In genomic region chr2:167746344-167746743, GRCm38 (mm10) we compare ENCODE assay signal across 24 mouse cellular contexts. TPM values are rescaled to one million over a fixed set of nuclear protein-coding genes. Genes with fewer than 3 reads are reported as not detected.
DNase-seq lines count a peak whose midpoint lies in the region; ATAC-seq and TF ChIP-seq lines count a peak whose summit lies in the region.
"Had no signal": no experiment of that assay in that cellular context is flagged by ENCODE, and none has a peak within 500 bp of the region (broad histone marks: within the 10 kb centered on the region; RNA-seq: fewer than 3 reads in every experiment).

No protein-coding gene starts in this region.

- no peaks in the 10 kb centered on the region for H3K27me3 ChIP-seq in intestine, embryonic 14.5 days (replicated peaks; ENCODE audit: control insufficient read depth, insufficient read depth, low read length)
- H3K27me3 ChIP-seq in intestine, embryonic 16.5 days (replicated peaks; ENCODE audit: control insufficient read depth, insufficient read depth, low read length) = no peaks in the 10 kb centered on the region
- H3K27me3 ChIP-seq in CH12.LX (replicated peaks) (peaks cover 88% of the 10 kb centered on the region), MEL (ENCODE audit: control insufficient read depth in 1 of 2, insufficient read depth in 2 of 2, low read length in 2 of 2) (no peaks in the 10 kb centered on the region)
- no peaks in the 10 kb centered on the region for H3K27me3 ChIP-seq in limb, embryonic 10.5 days (ENCODE audit: low read depth, poor library complexity, severe bottlenecking)
- H3K27me3 ChIP-seq: midbrain, embryonic 12.5 days; neural tube, embryonic 13.5 days had no signal

- peaks cover 20% of the 10 kb centered on the region for H3K4me1 ChIP-seq in intestine, embryonic 14.5 days (replicated peaks; ENCODE audit: control insufficient read depth, insufficient read depth, low read length)
- peaks cover 44% of the 10 kb centered on the region for H3K4me1 ChIP-seq in intestine, embryonic 16.5 days (ENCODE audit: control insufficient read depth, insufficient read depth, low read length)
- peaks cover 20 to 32% of the 10 kb centered on the region in 2 experiments for H3K4me1 ChIP-seq in CH12.LX (ENCODE audit: control insufficient read depth in 1 of 2, insufficient read depth in 2 of 2)
- H3K4me1 ChIP-seq in MEL (ENCODE audit: control insufficient read depth in 1 of 2, insufficient read depth in 2 of 2, low read length in 2 of 2) = peaks cover 9 to 20% of the 10 kb centered on the region in 2 experiments; a peak in 3 of 4 replicates
- peaks cover 30% of the 10 kb centered on the region for H3K4me1 ChIP-seq in limb, embryonic 10.5 days

- no peak for DNase-seq in intestine, embryonic 14.5 days (ENCODE audit: low spot score)
- DNase-seq in CH12.LX (ENCODE audit: extremely low read depth) (no peak), MEL (ENCODE audit: low read depth, low spot score) (no peak)
- no peak for DNase-seq in limb, embryonic 10.5 days (ENCODE audit: low spot score)
- DNase-seq in gastrocnemius, adult 2 months = no peak
- DNase-seq in cerebellum, adult 11-12 months = no peak
- DNase-seq: adrenal gland, postnatal 14 days; cerebellum, adult 18-20 months; cerebellum, postnatal 10 days; gastrocnemius, postnatal 14 days; heart, adult 2 months; heart, postnatal 10 days; kidney, adult 11 months; kidney, postnatal 25 days; liver, postnatal 0 days; lung, postnatal 36 days; right cerebral cortex, postnatal 4 days; thymus, postnatal 14 days had no signal

- peak overlapping the region; percentile 64; the same call in 1 of the 2 replicates for H3K27ac ChIP-seq in intestine, embryonic 14.5 days (ENCODE audit: low read depth)
- no peak overlapping the region for H3K27ac ChIP-seq in intestine, embryonic 16.5 days (ENCODE audit: low read length)
- no peak overlapping the region for H3K27ac ChIP-seq in CH12.LX (ENCODE audit: insufficient read depth, low read depth)
- H3K27ac ChIP-seq in MEL (ENCODE audit: control insufficient read depth, low read depth, low read length) = peak overlapping the region; percentile 88; the same call in 1 of the 2 replicates
- H3K27ac ChIP-seq in limb, embryonic 10.5 days = peak overlapping the region; percentile 53
- no peak overlapping the region for H3K27ac ChIP-seq in gastrocnemius, adult 2 months
- H3K27ac ChIP-seq: heart, adult 2 months; layer of hippocampus, adult 2 months; liver, embryonic 12.5 days had no signal

- no peak overlapping the region for H3K4me2 ChIP-seq in intestine, embryonic 14.5 days (ENCODE audit: low read length)
- no peak overlapping the region for H3K4me2 ChIP-seq in intestine, embryonic 16.5 days (ENCODE audit: low read depth, low read length)
- H3K4me2 ChIP-seq in CH12.LX (ENCODE audit: insufficient read depth, low read depth, poor library complexity, severe bottlenecking) = no peak overlapping the region
- H3K4me2 ChIP-seq: heart, embryonic 13.5 days; liver, embryonic 12.5 days; midbrain, embryonic 12.5 days; neural tube, embryonic 13.5 days had no signal

- intact Hi-C loops in gastrocnemius, adult 2 months (cut with DNase I) = no loop called here

- 89% methylated on average over 4 of the region's 4 CpGs for WGBS in intestine, embryonic 14.5 days
- WGBS in intestine, embryonic 16.5 days = 88% methylated on average over 4 of the region's 4 CpGs
- 94% methylated on average over 4 of the region's 4 CpGs for whole genome bisulfite sequencing in limb, embryonic 10.5 days

- TF ChIP-seq CTCF in CH12.LX (conservative IDR thresholded peaks at IDR 0.05 in 1 of 2, IDR thresholded peaks at IDR 0.05 in 1 of 2; ENCODE audit: low read depth in 2 of 2, low read length in 2 of 2) (no peak), MEL (IDR thresholded peaks at IDR 0.05 in 2 of 3, conservative IDR thresholded peaks at IDR 0.05 in 1 of 3; ENCODE audit: control insufficient read depth in 1 of 3, insufficient read depth in 1 of 3, low read depth in 2 of 3, low read length in 3 of 3, poor library complexity in 1 of 3, severe bottlenecking in 1 of 3) (no peak)
- no peak for TF ChIP-seq CTCF in gastrocnemius, adult 2 months (IDR thresholded peaks at IDR 0.05)

- H3K36me3 ChIP-seq in intestine, embryonic 14.5 days (ENCODE audit: control insufficient read depth, insufficient read depth, low read length) = no peaks in the 10 kb centered on the region
- H3K36me3 ChIP-seq in intestine, embryonic 16.5 days (ENCODE audit: control insufficient read depth, insufficient read depth, low read length) = no peaks in the 10 kb centered on the region
- H3K36me3 ChIP-seq in CH12.LX (replicated peaks in 1 of 2; ENCODE audit: control insufficient read depth in 1 of 2, insufficient read depth in 1 of 2, low read length in 1 of 2) (no peaks in the 10 kb centered on the region), MEL (ENCODE audit: control insufficient read depth in 1 of 2, insufficient read depth in 2 of 2, low read length in 2 of 2) (peaks cover 0 to 13% of the 10 kb centered on the region in 2 experiments; a peak in 2 of 4 replicates)
- no peaks in the 10 kb centered on the region for H3K36me3 ChIP-seq in limb, embryonic 10.5 days
- H3K36me3 ChIP-seq: heart, embryonic 13.5 days; liver, embryonic 12.5 days; midbrain, embryonic 12.5 days; neural tube, embryonic 13.5 days had no signal

- in situ Hi-C loops in CH12.LX (cut with MboI; ENCODE audit: low pct_ligation_motif_present, low pct_unique_long_range_greater_than_20kb, low sequenced_read_pairs) = no loop called here

- H3K9me3 ChIP-seq in intestine, embryonic 14.5 days (ENCODE audit: control insufficient read depth, low read length) = no peaks in the 10 kb centered on the region
- no peaks in the 10 kb centered on the region for H3K9me3 ChIP-seq in intestine, embryonic 16.5 days (ENCODE audit: control insufficient read depth, low read length)
- H3K9me3 ChIP-seq in CH12.LX (replicated peaks; ENCODE audit: low read length) (no peaks in the 10 kb centered on the region), MEL (replicated peaks; ENCODE audit: insufficient read depth, low read length) (no peaks in the 10 kb centered on the region)
- no peaks in the 10 kb centered on the region for H3K9me3 ChIP-seq in limb, embryonic 10.5 days (replicated peaks)
- H3K9me3 ChIP-seq: heart, embryonic 13.5 days; liver, embryonic 12.5 days; midbrain, embryonic 12.5 days; neural tube, embryonic 13.5 days had no signal

- TF ChIP-seq RAD21 in CH12.LX (IDR thresholded peaks at IDR 0.05; ENCODE audit: low read depth, low read length) (no peak), MEL (IDR thresholded peaks at IDR 0.05; ENCODE audit: low read depth, low read length) (no peak)

- H3K4me3 ChIP-seq in intestine, embryonic 14.5 days (ENCODE audit: low read depth, low read length) = no peak overlapping the region
- no peak overlapping the region for H3K4me3 ChIP-seq in intestine, embryonic 16.5 days (ENCODE audit: low read length)
- H3K4me3 ChIP-seq in CH12.LX (replicated peaks in 1 of 3; ENCODE audit: low read depth in 2 of 3, low read length in 2 of 3, poor library complexity in 1 of 3) = no peak overlapping the region
- no peak overlapping the region for H3K4me3 ChIP-seq in MEL (ENCODE audit: control insufficient read depth in 1 of 2, insufficient read depth in 1 of 2, low read depth in 2 of 2, low read length in 2 of 2)
- H3K4me3 ChIP-seq in limb, embryonic 10.5 days = no peak overlapping the region
- H3K4me3 ChIP-seq in gastrocnemius, adult 2 months = no peak overlapping the region
- H3K4me3 ChIP-seq: heart, adult 2 months; heart, embryonic 13.5 days; layer of hippocampus, adult 2 months; liver, embryonic 12.5 days; midbrain, embryonic 12.5 days; neural tube, embryonic 13.5 days had no signal

- no peak for ATAC-seq in intestine, embryonic 14.5 days (replicated peaks; ENCODE audit: low FRiP score, low TSS enrichment, low read depth)
- no peak for ATAC-seq in intestine, embryonic 16.5 days
- ATAC-seq: liver, embryonic 12.5 days; liver, postnatal 0 days had no signal

- TF ChIP-seq POLR2A in CH12.LX (IDR thresholded peaks at IDR 0.05; ENCODE audit: low read depth, low read length) (no peak), MEL (IDR thresholded peaks at IDR 0.05; ENCODE audit: control insufficient read depth in 1 of 2, insufficient read depth in 1 of 2, low read depth in 1 of 2, low read length in 2 of 2, poor library complexity in 1 of 2) (no peak)

- H3K9ac ChIP-seq in intestine, embryonic 14.5 days (ENCODE audit: low read length) = no peak overlapping the region
- H3K9ac ChIP-seq in intestine, embryonic 16.5 days (ENCODE audit: low read depth, low read length) = no peak overlapping the region
- H3K9ac ChIP-seq in CH12.LX (ENCODE audit: insufficient read depth, low read depth) (no peak overlapping the region), MEL (ENCODE audit: control insufficient read depth, low read depth, low read length, poor library complexity, severe bottlenecking) (no peak overlapping the region)
- H3K9ac ChIP-seq: liver, embryonic 12.5 days; liver, postnatal 0 days; midbrain, embryonic 12.5 days had no signal

- TF ChIP-seq EP300 in CH12.LX (IDR thresholded peaks at IDR 0.05; ENCODE audit: low read length) = no peak
- no peak for TF ChIP-seq EP300 in MEL (IDR thresholded peaks at IDR 0.05; ENCODE audit: low read depth in 1 of 2, low read length in 2 of 2)

- dilution Hi-C loops in CH12.LX (cut with MboI; ENCODE audit: extremely low pct_ligation_motif_present, extremely low pct_unique_long_range_greater_than_20kb, low sequenced_read_pairs) = no loop called here

- H3K79me2 ChIP-seq in CH12.LX (replicated peaks; ENCODE audit: control insufficient read depth, extremely low read depth, insufficient read depth, poor library complexity, severe bottlenecking) = no peaks in the 10 kb centered on the region
- H3K79me2 ChIP-seq in MEL (ENCODE audit: control insufficient read depth, insufficient read depth, low read length, poor library complexity) = no peaks in the 10 kb centered on the region

RNA-seq across cellular contexts. Expression of gene Tmem189, which starts 56.7 kb away (rescaled TPM):
- 35.1 and 42.0 TPM in 2 replicates for polyA plus RNA-seq in intestine, embryonic 14.5 days (2014; fragmentation: Nextera tagmentation; extraction: Ambion mirVana)
- 28.6 and 33.7 TPM in 2 replicates for polyA plus RNA-seq in intestine, embryonic 16.5 days (2015; fragmentation: Nextera tagmentation; extraction: Ambion mirVana)
- total RNA-seq in CH12.LX (2012; rRNA removed) = 30.9 and 31.0 TPM in 2 replicates
- total RNA-seq in CH12.LX (2014; rRNA removed) = 25.1 and 27.9 TPM in 2 replicates
- polyA plus RNA-seq in CH12.LX (2012; ENCODE audit: insufficient read length, low read depth) = 29.4 and 29.5 TPM in 2 replicates
- 18.2 and 21.7 TPM in 2 replicates for total RNA-seq in MEL (2012; rRNA removed)
- polyA plus RNA-seq in MEL (2012; ENCODE audit: insufficient read depth in 1 of 2, insufficient read length in 2 of 2, low read depth in 1 of 2, low replicate concordance in 2 of 2, missing spikeins in 1 of 2) = 10 to 100 TPM in 1 of 2 experiments, not detected in 1; 46.5 TPM
- 41.9 and 43.2 TPM in 2 replicates for polyA plus RNA-seq in limb, embryonic 10.5 days (2016; fragmentation: Nextera tagmentation; extraction: Ambion mirVana)
- total RNA-seq in gastrocnemius, adult 2 months (2021) = 10 to 100 TPM; 13.0 to 14.9 TPM

RNA-seq across cellular contexts. Expression of gene Cebpb, which starts 57.6 kb away (rescaled TPM):
- 2.8 and 12.4 TPM in 2 replicates for polyA plus RNA-seq in intestine, embryonic 14.5 days (2014; fragmentation: Nextera tagmentation; extraction: Ambion mirVana)
- 0.65 and 0.93 TPM in 2 replicates for polyA plus RNA-seq in intestine, embryonic 16.5 days (2015; fragmentation: Nextera tagmentation; extraction: Ambion mirVana)
- 2.3 and 6.2 TPM in 2 replicates for total RNA-seq in CH12.LX (2012; rRNA removed)
- total RNA-seq in CH12.LX (2014; rRNA removed) = 0.19 TPM in 1 of 2 replicates, not detected in the other
- polyA plus RNA-seq in CH12.LX (2012; ENCODE audit: insufficient read length, low read depth) = 0.24 TPM in 1 of 2 replicates, not detected in the other
- total RNA-seq in MEL (2012; rRNA removed) = 9.9 and 20.8 TPM in 2 replicates
- polyA plus RNA-seq in MEL (2012; ENCODE audit: insufficient read depth in 1 of 2, insufficient read length in 2 of 2, low read depth in 1 of 2, low replicate concordance in 2 of 2, missing spikeins in 1 of 2) = 10 to 100 TPM in 1 of 2 experiments, not detected in 1; 10.7 TPM
- 1.2 and 2.2 TPM in 2 replicates for polyA plus RNA-seq in limb, embryonic 10.5 days (2016; fragmentation: Nextera tagmentation; extraction: Ambion mirVana)
- 100 to 1,000 TPM; 106 to 181 TPM for total RNA-seq in gastrocnemius, adult 2 months (2021)

Comparison
In these comparisons a context has a peak if more than half of its experiments do, and no peak if none do; other contexts are left out.
1. H3K27ac ChIP-seq: peak in intestine, embryonic 14.5 days (single experiment), MEL (single experiment) and limb, embryonic 10.5 days (single experiment); none in intestine, embryonic 16.5 days (single experiment), CH12.LX (single experiment) and gastrocnemius, adult 2 months (single experiment).